Mouse (Mus musculus) liver, embryonic 14.5 days (tissue): ENCODE measurements around the gene Habp4.

Experiments
- CTCF ChIP-seq: IDR thresholded peaks from 2 replicates; pipeline ENCODE4 v1.5.1; 2016; ENCODE audit warnings: antibody characterized with exemption, low read depth, control low read depth
- EP300 ChIP-seq: IDR thresholded peaks from 2 replicates; pipeline ENCODE4 v1.6.1; 2016; ENCODE audit warnings: antibody characterized with exemption, low read depth

GRCm38 (mm10) chr13:64208146-64208545, 46.5 kb downstream of the Habp4 start:
- no peak for TF ChIP-seq CTCF
- TF ChIP-seq EP300, result no peak
